Mouse (Mus musculus) 416B (cell line): ENCODE results near the gene Spryd7.

ENCODE experiments used
- DNase-seq: peaks from one replicate; pipeline ENCODE4 v3.0.0; 2011; ENCODE audit warnings: low read depth

Spryd7 gene

GRCm38 (mm10) chr14:61536631-61537264 is 19.9 kb downstream of the Spryd7 start:
- no peak for DNase-seq

GRCm38 (mm10) chr14:61535811-61536210 is 20.9 kb downstream of the Spryd7 start:
- peak; percentile 68 for DNase-seq

DNA sequence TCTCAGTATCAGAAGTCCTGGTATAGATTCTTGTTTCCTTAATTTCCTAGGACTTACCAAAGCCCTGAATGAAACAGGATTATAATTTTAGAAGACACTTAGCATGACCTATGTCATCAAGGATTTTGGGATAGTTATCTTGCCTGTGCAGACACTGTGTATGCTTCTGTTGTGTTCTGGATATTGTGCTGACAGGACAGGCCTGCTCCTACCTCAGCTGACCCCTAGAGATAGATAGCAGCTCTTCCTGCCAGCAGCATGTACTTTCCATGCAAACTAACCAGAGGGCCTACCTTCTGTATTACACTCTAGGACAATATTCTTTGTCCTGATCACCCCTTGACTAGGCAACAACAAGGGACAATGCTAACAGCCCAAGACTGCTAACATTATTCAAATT is 25.7 kb downstream of the Spryd7 start:
- no peak for DNase-seq

DNA sequence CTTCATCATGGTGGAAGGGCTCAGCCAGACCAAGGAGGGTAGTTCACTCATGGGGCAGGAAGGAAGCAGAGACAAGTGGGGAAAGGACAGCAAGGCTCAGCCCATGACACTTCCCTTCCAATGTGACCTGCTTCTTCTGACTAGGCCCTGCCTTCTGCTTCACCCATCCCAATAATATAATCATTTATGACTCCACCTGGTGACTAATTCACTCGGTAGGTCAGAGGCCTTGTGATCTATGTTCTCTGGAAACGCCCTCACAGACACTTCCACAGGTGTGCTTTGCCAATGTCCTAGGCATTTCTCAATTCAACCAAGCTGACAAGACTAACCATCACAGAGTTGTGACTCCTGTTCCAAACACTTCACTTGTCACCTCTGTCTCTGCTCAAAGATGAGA is 26.3 kb downstream of the Spryd7 start:
- DNase-seq, result no peak

DNA sequence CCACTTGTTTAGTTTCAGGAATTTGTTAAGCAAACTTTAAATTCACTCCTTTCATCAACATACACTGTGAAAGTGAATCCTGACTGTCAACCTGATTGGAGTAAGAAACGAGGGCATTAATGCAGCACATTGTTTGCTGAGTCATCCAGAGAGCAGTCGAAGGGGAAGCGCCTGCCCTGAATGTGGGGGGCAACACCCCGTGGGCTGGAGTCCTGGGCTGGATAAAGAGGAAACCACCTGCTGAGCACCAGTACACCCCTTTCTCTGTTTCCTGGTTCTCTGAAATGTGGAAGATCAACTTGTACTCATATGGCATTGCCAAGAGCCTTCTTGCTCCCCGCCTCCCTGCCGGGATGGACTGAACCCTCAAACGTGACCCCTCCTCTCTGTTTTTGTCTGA is 27.2 kb downstream of the Spryd7 start:
- peak; percentile 74 for DNase-seq

DNA sequence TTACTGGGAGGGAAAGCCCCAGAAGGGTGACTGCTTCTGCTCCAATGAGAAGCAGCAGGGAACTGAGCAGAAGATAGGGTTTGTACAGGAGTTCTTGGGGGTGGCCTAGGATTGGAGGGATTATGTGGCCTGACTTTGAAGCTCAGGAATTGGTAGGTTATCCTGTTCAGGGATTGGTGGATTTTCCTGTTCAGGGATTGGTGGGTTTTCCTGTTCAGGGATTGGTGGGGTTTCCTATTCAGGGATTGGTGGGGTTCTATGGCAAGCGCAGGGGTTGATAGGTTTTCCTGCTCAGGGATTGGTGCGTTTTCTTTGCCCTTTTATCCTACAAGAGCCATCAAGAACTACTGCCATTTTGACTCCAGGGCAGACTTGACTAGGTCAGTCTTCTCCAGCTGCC is 30.7 kb downstream of the Spryd7 start:
- DNase-seq, result no peak

- no peak for DNase-seq
These were observed 32.9 kb downstream of the Spryd7 start for GRCm38 (mm10) chr14:61523821-61524220.

DNA sequence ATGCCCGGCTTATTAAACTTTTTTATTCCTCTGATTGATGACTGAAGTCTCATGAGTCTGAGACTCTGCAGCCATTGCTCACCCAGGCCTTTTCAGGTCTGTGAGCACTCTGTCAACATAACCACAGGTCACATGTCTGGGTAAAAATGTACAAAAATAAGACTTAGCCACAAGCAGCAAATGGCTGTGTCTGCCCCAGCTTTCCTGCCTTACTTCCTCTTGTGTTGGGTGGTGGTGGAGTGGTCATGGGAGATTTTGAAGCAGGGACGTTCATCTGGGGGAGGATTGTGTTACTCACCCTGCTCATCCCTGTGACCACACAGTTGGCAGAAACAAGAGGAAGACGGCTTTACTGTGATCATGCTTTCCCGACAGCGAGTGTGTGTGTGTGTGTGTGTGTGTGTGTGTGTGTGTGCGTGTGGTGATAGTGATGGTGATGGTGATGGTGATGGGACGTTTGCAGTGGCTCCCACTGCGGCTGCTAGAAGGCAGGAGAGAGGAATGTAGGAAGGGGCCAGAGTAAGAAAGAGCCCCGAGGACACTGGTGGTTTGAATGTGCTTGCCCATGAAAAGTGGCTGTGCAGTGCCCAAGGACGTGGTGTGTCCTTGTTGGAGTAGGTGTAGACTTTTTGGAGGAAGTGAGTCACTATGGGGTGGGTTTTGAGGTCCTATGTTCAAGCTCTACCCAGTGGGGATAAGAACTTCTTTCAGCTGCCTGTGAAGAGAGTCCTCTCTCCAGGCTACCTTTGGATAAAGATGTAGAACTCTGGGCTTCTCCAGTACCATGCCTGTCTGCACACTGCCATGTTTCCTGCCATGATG is 37.8 kb downstream of the Spryd7 start:
- DNase-seq, result peak; percentile 99

DNA sequence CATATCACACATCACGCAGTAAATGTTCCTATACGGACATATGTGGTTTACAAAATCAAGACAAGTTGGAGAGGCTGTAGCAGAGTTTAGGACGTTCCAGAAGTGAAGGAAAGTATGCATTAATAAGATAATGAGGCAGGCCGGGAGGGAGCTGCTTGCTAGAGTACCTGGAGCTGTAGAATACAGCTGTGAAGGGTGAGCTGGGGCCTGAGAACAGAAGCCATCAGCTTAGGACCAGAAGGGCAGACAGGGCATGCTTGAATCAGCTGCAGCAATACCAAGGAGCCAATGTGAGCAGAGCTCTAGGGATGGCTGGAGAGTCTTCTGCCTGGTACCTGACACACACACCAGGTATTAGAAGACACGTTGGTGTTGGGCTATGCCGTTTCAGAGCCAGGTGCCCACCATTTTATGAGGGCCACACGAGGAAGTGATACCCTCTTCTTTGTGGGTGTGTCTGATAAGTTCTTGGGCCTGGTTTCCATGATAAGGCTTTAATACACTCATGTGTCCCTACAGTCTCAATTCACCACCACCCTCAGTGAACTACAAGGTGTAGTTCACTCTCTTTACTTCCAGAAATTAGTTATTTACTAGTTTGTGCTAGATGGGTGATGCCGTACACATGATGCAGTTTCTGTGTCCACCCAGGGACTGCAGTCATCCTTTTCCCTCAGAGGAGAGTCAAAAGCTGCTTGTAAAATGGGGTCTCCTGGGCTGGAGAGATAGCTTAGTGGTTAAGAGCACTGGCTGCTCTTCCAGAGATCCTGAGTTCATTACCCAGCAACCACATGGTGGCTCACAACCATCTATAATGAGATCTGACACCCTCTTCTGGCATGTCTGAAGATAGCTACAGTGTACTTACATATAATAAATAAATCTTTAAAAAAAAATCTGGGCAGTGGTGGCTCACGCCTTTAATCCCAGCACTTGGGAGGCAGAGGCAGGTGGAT is 39.9 kb downstream of the Spryd7 start:
- DNase-seq, result peak; percentile 25

DNA sequence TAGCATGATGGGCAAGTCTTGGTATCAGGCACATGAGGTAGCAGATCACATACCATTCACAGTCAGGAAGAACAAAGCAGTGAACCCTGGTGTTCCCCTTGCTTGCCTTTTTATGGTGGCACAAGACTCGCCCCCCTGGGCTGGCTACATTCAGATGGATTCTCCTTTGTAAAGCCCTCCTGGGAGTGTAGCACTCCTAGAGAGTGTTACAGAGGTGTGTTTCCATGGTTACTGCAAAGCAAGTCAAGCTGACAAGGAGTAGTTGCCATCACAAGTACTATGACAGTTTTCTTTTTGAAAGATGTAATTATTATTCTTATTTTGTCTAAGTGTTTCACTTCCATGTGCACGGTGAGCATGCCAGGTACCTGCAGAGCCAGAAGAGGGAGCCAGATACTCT is 45.2 kb downstream of the Spryd7 start:
- no peak for DNase-seq

- peak; percentile 87 for DNase-seq
These were observed 58.8 kb downstream of the Spryd7 start for GRCm38 (mm10) chr14:61497716-61498490.

DNA sequence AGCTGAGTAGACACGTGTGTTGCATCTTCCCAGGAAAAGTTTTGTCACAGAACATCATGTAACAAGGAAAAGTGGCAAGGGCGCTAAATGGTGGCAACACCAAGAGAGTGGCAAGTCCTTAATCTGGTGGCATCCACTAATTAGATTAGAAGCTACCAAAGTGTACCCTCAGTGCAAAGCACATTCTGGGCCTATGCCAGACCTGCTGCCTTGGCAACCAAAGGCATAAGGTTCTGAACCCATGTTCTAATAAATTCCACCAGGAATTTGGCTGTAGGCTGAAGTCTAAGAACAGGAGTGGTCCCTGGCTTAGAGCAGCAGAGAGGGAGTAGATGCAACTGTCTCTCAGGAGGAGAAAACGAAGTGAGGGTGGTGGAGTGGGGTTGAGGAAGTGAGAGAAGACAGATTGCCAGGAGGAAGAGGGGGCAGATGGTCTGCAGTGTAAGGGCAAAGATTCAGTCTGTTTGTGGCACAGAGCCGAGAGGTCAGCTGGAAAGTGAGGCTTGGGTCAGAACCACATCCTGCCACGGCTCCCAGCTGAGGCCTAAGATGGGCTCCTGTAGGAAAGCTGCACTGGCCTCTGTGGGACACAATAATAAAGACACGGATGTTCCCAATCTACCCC is 63.1 kb downstream of the Spryd7 start:
- peak; percentile 86 for DNase-seq
